ENCODE assay signal across 12 mouse cellular contexts in the genomic region with DNA sequence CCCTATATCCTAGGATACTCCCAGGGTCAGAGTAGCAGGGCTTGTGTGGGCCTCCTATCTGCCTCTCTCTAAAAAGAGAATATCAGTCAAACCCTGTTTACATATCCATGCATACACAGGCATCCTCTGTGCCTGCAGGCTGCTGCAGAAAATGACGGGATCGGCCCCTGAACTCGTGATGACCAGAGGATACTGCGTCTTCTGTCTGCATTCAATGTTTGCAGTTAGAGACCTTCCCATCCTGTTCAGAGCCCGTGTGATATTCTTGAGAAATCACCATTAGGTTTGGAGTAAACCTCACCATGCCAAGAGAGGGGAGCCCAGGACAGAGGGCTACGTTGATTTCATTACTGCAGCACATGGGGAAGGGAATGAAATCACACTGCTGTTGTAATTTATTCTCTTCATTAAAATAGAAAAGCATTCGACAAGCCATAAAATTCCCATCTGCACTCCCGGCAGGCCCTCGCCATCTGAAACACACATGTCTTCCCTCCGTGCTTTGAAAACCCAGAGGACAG.
A peak's percentile ranks its signal among the peaks of the same experiment; 100 is the strongest.
DNase-seq lines count a peak whose midpoint lies in the region; ATAC-seq lines count a peak whose summit lies in the region.
"Had no signal": no experiment of that assay in that cellular context is flagged by ENCODE, and none has a peak within 500 bp of the region (broad histone marks: within the 10 kb centered on the region; RNA-seq: fewer than 3 reads in every experiment).

No protein-coding gene starts in this region.

- 54% methylated on average over 10 of the region's 10 CpGs for WGBS in forebrain, embryonic 14.5 days
- 70% methylated on average over 10 of the region's 10 CpGs for WGBS in forebrain, embryonic 12.5 days
- WGBS in hindbrain, embryonic 14.5 days, result 24% methylated on average over 10 of the region's 10 CpGs
- WGBS in midbrain, embryonic 15.5 days, result 36% methylated on average over 10 of the region's 10 CpGs
- 43% methylated on average over 10 of the region's 10 CpGs for WGBS in intestine, embryonic 16.5 days

- no peaks in the 10 kb centered on the region for H3K36me3 ChIP-seq in forebrain, embryonic 14.5 days (ENCODE audit: control insufficient read depth, insufficient read depth, low read length)
- no peaks in the 10 kb centered on the region for H3K36me3 ChIP-seq in forebrain, embryonic 12.5 days (replicated peaks)
- H3K36me3 ChIP-seq in hindbrain, embryonic 14.5 days (replicated peaks; ENCODE audit: control insufficient read depth, insufficient read depth), result no peaks in the 10 kb centered on the region
- no peaks in the 10 kb centered on the region for H3K36me3 ChIP-seq in midbrain, embryonic 15.5 days (replicated peaks)
- H3K36me3 ChIP-seq in intestine, embryonic 16.5 days (ENCODE audit: control insufficient read depth, insufficient read depth, low read length), result no peaks in the 10 kb centered on the region
- H3K36me3 ChIP-seq: intestine, embryonic 15.5 days had no signal

- no peaks in the 10 kb centered on the region for H3K27me3 ChIP-seq in forebrain, embryonic 14.5 days (replicated peaks; ENCODE audit: control insufficient read depth, insufficient read depth, low read length)
- H3K27me3 ChIP-seq in forebrain, embryonic 12.5 days, result no peaks in the 10 kb centered on the region
- no peaks in the 10 kb centered on the region for H3K27me3 ChIP-seq in hindbrain, embryonic 14.5 days (ENCODE audit: control insufficient read depth, insufficient read depth, low read length)
- no peaks in the 10 kb centered on the region for H3K27me3 ChIP-seq in midbrain, embryonic 15.5 days (replicated peaks)
- no peaks in the 10 kb centered on the region for H3K27me3 ChIP-seq in intestine, embryonic 16.5 days (replicated peaks; ENCODE audit: control insufficient read depth, insufficient read depth, low read length)
- H3K27me3 ChIP-seq: intestine, embryonic 15.5 days had no signal

- peak; percentile 78 for ATAC-seq in forebrain, embryonic 14.5 days
- no peak for ATAC-seq in forebrain, embryonic 12.5 days (ENCODE audit: low FRiP score)
- ATAC-seq in hindbrain, embryonic 14.5 days (ENCODE audit: low FRiP score), result peak; percentile 64; the same call in 1 of the 2 replicates
- peak; percentile 51; the same call in 1 of the 2 replicates for ATAC-seq in midbrain, embryonic 15.5 days (replicated peaks)
- no peak for ATAC-seq in intestine, embryonic 16.5 days
- ATAC-seq: intestine, embryonic 15.5 days had no signal

- 0 out of 2 replicates have a peak overlapping the region, but pooled peaks have one; percentile 3 for H3K4me2 ChIP-seq in forebrain, embryonic 14.5 days (ENCODE audit: low read length)
- no peak overlapping the region for H3K4me2 ChIP-seq in forebrain, embryonic 12.5 days
- peak overlapping the region; percentile 28 for H3K4me2 ChIP-seq in hindbrain, embryonic 14.5 days (replicated peaks)
- H3K4me2 ChIP-seq in midbrain, embryonic 15.5 days, result no peak overlapping the region
- no peak overlapping the region for H3K4me2 ChIP-seq in intestine, embryonic 16.5 days (ENCODE audit: low read depth, low read length)
- H3K4me2 ChIP-seq: intestine, embryonic 15.5 days had no signal

- H3K9ac ChIP-seq in forebrain, embryonic 14.5 days (ENCODE audit: low read length), result 0 out of 2 replicates have a peak overlapping the region, but pooled peaks have one; percentile 13
- H3K9ac ChIP-seq in forebrain, embryonic 12.5 days, result no peak overlapping the region
- H3K9ac ChIP-seq in hindbrain, embryonic 14.5 days, result peak overlapping the region; percentile 32; the same call in 1 of the 2 replicates
- H3K9ac ChIP-seq in midbrain, embryonic 15.5 days, result no peak overlapping the region
- no peak overlapping the region for H3K9ac ChIP-seq in intestine, embryonic 16.5 days (ENCODE audit: low read depth, low read length)
- H3K9ac ChIP-seq: intestine, embryonic 15.5 days had no signal

- peak overlapping the region; percentile 71 for H3K27ac ChIP-seq in forebrain, embryonic 14.5 days (ENCODE audit: low read depth, low read length)
- H3K27ac ChIP-seq in forebrain, embryonic 12.5 days, result no peak overlapping the region
- H3K27ac ChIP-seq in hindbrain, embryonic 14.5 days, result peak overlapping the region; percentile 79
- peak overlapping the region; percentile 44; the same call in 1 of the 2 replicates for H3K27ac ChIP-seq in midbrain, embryonic 15.5 days
- H3K27ac ChIP-seq in intestine, embryonic 16.5 days (ENCODE audit: low read length), result no peak overlapping the region
- H3K27ac ChIP-seq: intestine, embryonic 15.5 days had no signal

- H3K9me3 ChIP-seq in forebrain, embryonic 14.5 days (replicated peaks; ENCODE audit: control insufficient read depth, low read length), result no peaks in the 10 kb centered on the region
- no peaks in the 10 kb centered on the region for H3K9me3 ChIP-seq in forebrain, embryonic 12.5 days
- no peaks in the 10 kb centered on the region for H3K9me3 ChIP-seq in hindbrain, embryonic 14.5 days (ENCODE audit: control insufficient read depth, low read length)
- H3K9me3 ChIP-seq in midbrain, embryonic 15.5 days, result no peaks in the 10 kb centered on the region
- no peaks in the 10 kb centered on the region for H3K9me3 ChIP-seq in intestine, embryonic 16.5 days (ENCODE audit: control insufficient read depth, low read length)
- H3K9me3 ChIP-seq: intestine, embryonic 15.5 days had no signal

- H3K4me1 ChIP-seq in forebrain, embryonic 14.5 days (ENCODE audit: control insufficient read depth, insufficient read depth, low read length), result peaks cover 16% of the 10 kb centered on the region
- H3K4me1 ChIP-seq in forebrain, embryonic 12.5 days, result peaks cover 13% of the 10 kb centered on the region
- H3K4me1 ChIP-seq in hindbrain, embryonic 14.5 days (replicated peaks; ENCODE audit: control insufficient read depth, insufficient read depth, low read length), result peaks cover 45% of the 10 kb centered on the region
- H3K4me1 ChIP-seq in midbrain, embryonic 15.5 days, result peaks cover 30% of the 10 kb centered on the region
- no peaks in the 10 kb centered on the region for H3K4me1 ChIP-seq in intestine, embryonic 16.5 days (ENCODE audit: control insufficient read depth, insufficient read depth, low read length)
- H3K4me1 ChIP-seq: intestine, embryonic 15.5 days had no signal

- peak; percentile 59 for DNase-seq in forebrain, embryonic 14.5 days (ENCODE audit: low spot score)
- peak; percentile 66 to 67 for DNase-seq in cerebellum, postnatal 10 days
- DNase-seq in hindbrain, embryonic 14.5 days (ENCODE audit: low spot score), result no peak
- DNase-seq in right cerebral cortex, postnatal 36 days (ENCODE audit: low spot score in 2 of 2), result no peak
- DNase-seq in spleen, postnatal 14 days (ENCODE audit: low spot score in 2 of 2), result no peak
- DNase-seq: gastrocnemius, postnatal 10 days; kidney, postnatal 36 days; right cerebral cortex, postnatal 4 days had no signal

- no peak overlapping the region for H3K4me3 ChIP-seq in forebrain, embryonic 14.5 days (ENCODE audit: low read depth, low read length)
- H3K4me3 ChIP-seq in forebrain, embryonic 12.5 days (replicated peaks), result no peak overlapping the region
- H3K4me3 ChIP-seq in hindbrain, embryonic 14.5 days (replicated peaks; ENCODE audit: low read length), result no peak overlapping the region
- H3K4me3 ChIP-seq in midbrain, embryonic 15.5 days, result no peak overlapping the region
- no peak overlapping the region for H3K4me3 ChIP-seq in intestine, embryonic 16.5 days (ENCODE audit: low read length)
- H3K4me3 ChIP-seq: intestine, embryonic 15.5 days had no signal

Comparison
In these comparisons a context has a peak if more than half of its experiments do, and no peak if none do; other contexts are left out.
1. ATAC-seq: peak in forebrain, embryonic 14.5 days (single experiment), hindbrain, embryonic 14.5 days (single experiment) and midbrain, embryonic 15.5 days (single experiment); none in forebrain, embryonic 12.5 days (single experiment) and intestine, embryonic 16.5 days (single experiment).
2. H3K27ac ChIP-seq: peak in forebrain, embryonic 14.5 days (single experiment), hindbrain, embryonic 14.5 days (single experiment) and midbrain, embryonic 15.5 days (single experiment); none in forebrain, embryonic 12.5 days (single experiment) and intestine, embryonic 16.5 days (single experiment).
3. H3K4me2 ChIP-seq: peak in forebrain, embryonic 14.5 days (single experiment) and hindbrain, embryonic 14.5 days (single experiment); none in forebrain, embryonic 12.5 days (single experiment), midbrain, embryonic 15.5 days (single experiment) and intestine, embryonic 16.5 days (single experiment).
4. H3K9ac ChIP-seq: peak in forebrain, embryonic 14.5 days (single experiment) and hindbrain, embryonic 14.5 days (single experiment); none in forebrain, embryonic 12.5 days (single experiment), midbrain, embryonic 15.5 days (single experiment) and intestine, embryonic 16.5 days (single experiment).
5. DNase-seq: peak in forebrain, embryonic 14.5 days (single experiment) and cerebellum, postnatal 10 days (2 of 2); none in hindbrain, embryonic 14.5 days (single experiment), right cerebral cortex, postnatal 36 days (0 of 2) and spleen, postnatal 14 days (0 of 2).